Mouse (Mus musculus): ENCODE results near the gene Gm49486. TPM values are rescaled to one million over a fixed set of nuclear protein-coding genes. Genes with fewer than 3 reads are reported as not detected.
"Not testable (repeated sequence)": the region's sequence is repeated elsewhere in the genome, so short reads cannot be mapped to it uniquely, and the experiment has no call there.

Gene Gm49486
- polyA plus RNA-seq, 1 experiment = 0.08 TPM

GRCm38 (mm10) chr15:79224685-79225084, 4.5 kb upstream of the Gm49486 start:
- Histone ChIP-seq H3K27ac (ENCODE audit: insufficient read depth, low read depth, low read length) (no peak overlapping the region), H3K36me3 (ENCODE audit: control insufficient read depth, insufficient read depth, low read length) (no peaks in the 10 kb centered on the region), H3K4me1 (ENCODE audit: control insufficient read depth, insufficient read depth, insufficient read length, low read length) (peaks cover 3% of the 10 kb centered on the region; the same call in 1 of the 2 replicates), H3K4me3 (ENCODE audit: low read depth, low read length) (no peak overlapping the region), H3K27me3 (ENCODE audit: control insufficient read depth, insufficient read depth, low read length) (no peaks in the 10 kb centered on the region)
- TF ChIP-seq POLR2A (IDR thresholded peaks at IDR 0.05; ENCODE audit: low read depth, low read length) (no peak), CTCF (IDR thresholded peaks at IDR 0.05; ENCODE audit: extremely low read depth, insufficient read length, insufficient replicate concordance, low read depth, low read length) (peak; percentile 90; the same call in 1 of the 2 replicates)
- 9% methylated on average over 5 of the region's 5 CpGs for WGBS

- 56% methylated on average over 2 of the region's 2 CpGs for WGBS
- not testable (repeated sequence) for H3K4me1 ChIP-seq (ENCODE audit: control insufficient read depth, insufficient read depth, insufficient read length, low read length); H3K27me3 ChIP-seq (ENCODE audit: control insufficient read depth, insufficient read depth, low read length)
Measured at GRCm38 (mm10) chr15:79225780-79226179, 3.4 kb upstream of the Gm49486 start.

GRCm38 (mm10) chr15:79235268-79235667, 6.1 kb downstream of the Gm49486 start:
- WGBS = 45% methylated on average over 9 of the region's 9 CpGs
- peaks cover 11% of the 10 kb centered on the region for H3K4me1 ChIP-seq (ENCODE audit: control insufficient read depth, insufficient read depth, insufficient read length, low read length)
- H3K27me3 ChIP-seq (ENCODE audit: control insufficient read depth, insufficient read depth, low read length) = no peaks in the 10 kb centered on the region
- peaks cover 28% of the 10 kb centered on the region for H3K36me3 ChIP-seq (ENCODE audit: control insufficient read depth, insufficient read depth, low read length)
- no peak overlapping the region for H3K27ac ChIP-seq (ENCODE audit: insufficient read depth, low read depth, low read length)
- no peak for TF ChIP-seq POLR2A (IDR thresholded peaks at IDR 0.05; ENCODE audit: low read depth, low read length)
- no peak for TF ChIP-seq CTCF (IDR thresholded peaks at IDR 0.05; ENCODE audit: extremely low read depth, insufficient read length, insufficient replicate concordance, low read depth, low read length)
- H3K4me3 ChIP-seq (ENCODE audit: low read depth, low read length) = no peak overlapping the region

More at GRCm38 (mm10) chr15:79225780-79226179, 3.4 kb upstream of the Gm49486 start:
- not testable (repeated sequence) for H3K27ac ChIP-seq (ENCODE audit: insufficient read depth, low read depth, low read length); H3K36me3 ChIP-seq (ENCODE audit: control insufficient read depth, insufficient read depth, low read length); H3K4me3 ChIP-seq (ENCODE audit: low read depth, low read length)

- TF ChIP-seq CTCF (IDR thresholded peaks at IDR 0.05; ENCODE audit: extremely low read depth, insufficient read length, insufficient replicate concordance, low read depth, low read length) (no peak), POLR2A (IDR thresholded peaks at IDR 0.05; ENCODE audit: low read depth, low read length) (no peak)
- WGBS = 84% methylated on average over 6 of the region's 6 CpGs
- H3K4me1 ChIP-seq (ENCODE audit: control insufficient read depth, insufficient read depth, insufficient read length, low read length) = peaks cover 9% of the 10 kb centered on the region
- H3K27me3 ChIP-seq (ENCODE audit: control insufficient read depth, insufficient read depth, low read length) = no peaks in the 10 kb centered on the region
- H3K4me3 ChIP-seq (ENCODE audit: low read depth, low read length) = no peak overlapping the region
- no peak overlapping the region for H3K27ac ChIP-seq (ENCODE audit: insufficient read depth, low read depth, low read length)
- peaks cover 32% of the 10 kb centered on the region for H3K36me3 ChIP-seq (ENCODE audit: control insufficient read depth, insufficient read depth, low read length)
Measured at GRCm38 (mm10) chr15:79238036-79238435, 8.8 kb downstream of the Gm49486 start.

- Histone ChIP-seq H3K4me3 (ENCODE audit: low read depth, low read length) (no peak overlapping the region), H3K36me3 (ENCODE audit: control insufficient read depth, insufficient read depth, low read length) (peaks cover 38% of the 10 kb centered on the region), H3K27ac (ENCODE audit: insufficient read depth, low read depth, low read length) (no peak overlapping the region), H3K27me3 (ENCODE audit: control insufficient read depth, insufficient read depth, low read length) (no peaks in the 10 kb centered on the region), H3K4me1 (ENCODE audit: control insufficient read depth, insufficient read depth, insufficient read length, low read length) (no peaks in the 10 kb centered on the region; the same call in 1 of the 2 replicates)
- TF ChIP-seq CTCF (IDR thresholded peaks at IDR 0.05; ENCODE audit: extremely low read depth, insufficient read length, insufficient replicate concordance, low read depth, low read length) = no peak
- TF ChIP-seq POLR2A (IDR thresholded peaks at IDR 0.05; ENCODE audit: low read depth, low read length) = no peak
- WGBS = 57% methylated on average over 13 of the region's 13 CpGs
Measured at GRCm38 (mm10) chr15:79242574-79243233, 13.5 kb downstream of the Gm49486 start.

GRCm38 (mm10) chr15:79243234-79244042, 14.2 kb downstream of the Gm49486 start:
- no peak overlapping the region for H3K4me3 ChIP-seq (ENCODE audit: low read depth, low read length)
- no peak overlapping the region for H3K27ac ChIP-seq (ENCODE audit: insufficient read depth, low read depth, low read length)
- no peaks in the 10 kb centered on the region; the same call in 1 of the 2 replicates for H3K4me1 ChIP-seq (ENCODE audit: control insufficient read depth, insufficient read depth, insufficient read length, low read length)
- TF ChIP-seq POLR2A (IDR thresholded peaks at IDR 0.05; ENCODE audit: low read depth, low read length) (no peak), CTCF (IDR thresholded peaks at IDR 0.05; ENCODE audit: extremely low read depth, insufficient read length, insufficient replicate concordance, low read depth, low read length) (peak; percentile 99)
- H3K36me3 ChIP-seq (ENCODE audit: control insufficient read depth, insufficient read depth, low read length) = peaks cover 39% of the 10 kb centered on the region
- H3K27me3 ChIP-seq (ENCODE audit: control insufficient read depth, insufficient read depth, low read length) = no peaks in the 10 kb centered on the region
- WGBS = 22% methylated on average over 10 of the region's 10 CpGs

Data from small intestine, adult 2 months (tissue).